Mouse (Mus musculus) embryonic fibroblast, embryonic 13.5 days (primary cell): ENCODE measurements around the gene Camk2n1. TPM values are rescaled to one million over a fixed set of nuclear protein-coding genes. Genes with fewer than 3 reads are reported as not detected.

Source experiments
- H3K27ac ChIP-seq: 2 replicates; pipeline ENCODE4 v1.5.1; 2012; ENCODE audit warnings: low read length, control low read depth, inconsistent platforms; ENCODE audit not compliant: insufficient read depth
- H3K4me1 ChIP-seq: 2 replicates; pipeline ENCODE4 v1.6.1; 2011; ENCODE audit warnings: low read length; ENCODE audit not compliant: control insufficient read depth, insufficient read depth
- H3K4me3 ChIP-seq: 2 replicates; pipeline ENCODE4 v1.5.1; 2011; ENCODE audit warnings: mild to moderate bottlenecking, control low read depth, low read length; ENCODE audit not compliant: insufficient read depth
- CTCF ChIP-seq: IDR thresholded peaks from 2 replicates; pipeline ENCODE4 v1.5.1; 2011; ENCODE audit warnings: mild to moderate bottlenecking, control low read depth, low read length, moderate library complexity, borderline replicate concordance; ENCODE audit not compliant: insufficient read depth
- POLR2A ChIP-seq: IDR thresholded peaks from 2 replicates; pipeline ENCODE4 v1.6.1; 2011; ENCODE audit warnings: low read depth, mild to moderate bottlenecking, control low read depth, low read length, moderate library complexity
- polyA plus RNA-seq: library from polyadenylated mRNA; stranded (reverse); fragments of >200 nt; gene quantifications from 2 replicates; pipeline ENCODE4 v1.2.4, GENCODE M21; 2011; ENCODE audit warnings: low read depth; ENCODE audit not compliant: missing spikeins, insufficient read length

Gene Camk2n1
- polyA plus RNA-seq, 1 experiment: 7.2 TPM

- H3K27ac ChIP-seq: 0 out of 2 replicates have a peak overlapping the region, but pooled peaks have one; percentile 45
- H3K4me3 ChIP-seq: no peak overlapping the region
Observed at GRCm38 (mm10) chr4:138463832-138464487, 9.8 kb downstream of the Camk2n1 start.

GRCm38 (mm10) chr4:138464667-138465353, 10.7 kb downstream of the Camk2n1 start:
- Histone ChIP-seq H3K4me1 (peaks cover 17% of the 10 kb centered on the region), H3K4me3 (no peak overlapping the region), H3K27ac (no peak overlapping the region)
- TF ChIP-seq POLR2A (no peak), CTCF (no peak)

More at GRCm38 (mm10) chr4:138463832-138464487, 9.8 kb downstream of the Camk2n1 start:
- peaks cover 15% of the 10 kb centered on the region for H3K4me1 ChIP-seq
- no peak for TF ChIP-seq POLR2A
- TF ChIP-seq CTCF: no peak

GRCm38 (mm10) chr4:138465446-138465845, 11.3 kb downstream of the Camk2n1 start:
- H3K27ac ChIP-seq: no peak overlapping the region
- no peak overlapping the region for H3K4me3 ChIP-seq
- peaks cover 17% of the 10 kb centered on the region for H3K4me1 ChIP-seq
- TF ChIP-seq CTCF (no peak), POLR2A (no peak)

- Histone ChIP-seq H3K27ac (no peak overlapping the region), H3K4me1 (peaks cover 17% of the 10 kb centered on the region), H3K4me3 (no peak overlapping the region)
- no peak for TF ChIP-seq CTCF
- no peak for TF ChIP-seq POLR2A
Observed at GRCm38 (mm10) chr4:138466690-138467089, 12.6 kb downstream of the Camk2n1 start.

- Histone ChIP-seq H3K27ac (no peak overlapping the region), H3K4me1 (peaks cover 16% of the 10 kb centered on the region), H3K4me3 (no peak overlapping the region)
- no peak for TF ChIP-seq CTCF
- no peak for TF ChIP-seq POLR2A
Observed at GRCm38 (mm10) chr4:138467451-138467850, 13.3 kb downstream of the Camk2n1 start.

- H3K4me1 ChIP-seq: peaks cover 6% of the 10 kb centered on the region
- TF ChIP-seq CTCF (no peak), POLR2A (no peak)
- H3K4me3 ChIP-seq: no peak overlapping the region
- H3K27ac ChIP-seq: no peak overlapping the region
Observed at GRCm38 (mm10) chr4:138469080-138469479, 15.0 kb downstream of the Camk2n1 start.

- Histone ChIP-seq H3K4me1 (peaks cover 2% of the 10 kb centered on the region; the same call in 1 of the 2 replicates), H3K27ac (no peak overlapping the region), H3K4me3 (no peak overlapping the region)
- TF ChIP-seq POLR2A (no peak), CTCF (no peak)
Observed at GRCm38 (mm10) chr4:138471241-138471640, 17.1 kb downstream of the Camk2n1 start.

GRCm38 (mm10) chr4:138479595-138479994, 25.5 kb downstream of the Camk2n1 start:
- H3K4me1 ChIP-seq: no peaks in the 10 kb centered on the region
- no peak overlapping the region for H3K27ac ChIP-seq
- no peak overlapping the region for H3K4me3 ChIP-seq
- no peak for TF ChIP-seq CTCF

- Histone ChIP-seq H3K4me3 (no peak overlapping the region), H3K27ac (no peak overlapping the region), H3K4me1 (no peaks in the 10 kb centered on the region)
- TF ChIP-seq CTCF (no peak), POLR2A (no peak)
Observed at GRCm38 (mm10) chr4:138480962-138481361, 26.8 kb downstream of the Camk2n1 start.

- H3K4me1 ChIP-seq: no peaks in the 10 kb centered on the region
- TF ChIP-seq POLR2A (no peak), CTCF (no peak)
- no peak overlapping the region for H3K27ac ChIP-seq
- no peak overlapping the region for H3K4me3 ChIP-seq
Observed at GRCm38 (mm10) chr4:138482721-138483120, 28.6 kb downstream of the Camk2n1 start.
